Mouse (Mus musculus) neural tube, embryonic 14.5 days (tissue): ENCODE measurements at regions not wholly inside any gene's neighbourhood (a gene's known extent, or its start where the extent isn't known, plus 50 kb on each side); places are given as distances from the start of the nearest gene placed in this dataset.

ENCODE experiments used
- ATAC-seq: fragments of 200-750 bp; cut with Nextera tagmentation; 2 replicates; pipeline ENCODE4 v1.8.0; 2017; ENCODE audit warnings: low read depth, mild to moderate bottlenecking, moderate TSS enrichment, moderate library complexity
- H3K27ac ChIP-seq: fragments of 300-500 bp; sonication (generic); 2 replicates; pipeline ENCODE4 v1.5.1; 2014; ENCODE audit warnings: low read depth, mild to moderate bottlenecking, control low read depth, low read length, moderate library complexity, mixed read lengths
- H3K27me3 ChIP-seq: fragments of 300-500 bp; sonication (generic); 2 replicates; pipeline ENCODE4 v1.6.1; 2014; ENCODE audit warnings: low read length; ENCODE audit not compliant: control insufficient read depth, insufficient read depth
- H3K36me3 ChIP-seq: fragments of 300-500 bp; sonication (generic); 2 replicates; pipeline ENCODE4 v1.6.1; 2014; ENCODE audit warnings: low read length, mixed read lengths; ENCODE audit not compliant: control insufficient read depth, insufficient read depth
- H3K4me1 ChIP-seq: fragments of 300-500 bp; sonication (generic); 2 replicates; pipeline ENCODE4 v1.6.1; 2014; ENCODE audit warnings: low read length; ENCODE audit not compliant: control insufficient read depth, insufficient read depth
- H3K4me2 ChIP-seq: fragments of 300-500 bp; sonication (generic); 2 replicates; pipeline ENCODE4 v1.6.1; 2014; ENCODE audit warnings: mild to moderate bottlenecking, low read depth, low read length, control low read depth
- H3K4me3 ChIP-seq: fragments of 300-500 bp; sonication (generic); 2 replicates; pipeline ENCODE4 v1.5.1; 2014; ENCODE audit warnings: low read depth, low read length, control low read depth, mixed read lengths
- H3K9ac ChIP-seq: fragments of 300-500 bp; sonication (generic); replicated peaks from 2 replicates; pipeline ENCODE4 v1.6.1; 2014; ENCODE audit warnings: low read depth, mild to moderate bottlenecking, control low read depth, low read length, mixed read lengths
- H3K9me3 ChIP-seq: fragments of 300-500 bp; sonication (generic); 2 replicates; pipeline ENCODE4 v1.6.1; 2016; ENCODE audit warnings: low read length; ENCODE audit not compliant: control insufficient read depth
- WGBS: fragments of 180-500 bp; shearing (Covaris S2); extraction: QIAGEN DNeasy Blood & Tissue Kit; methylation state at CpG from one replicate; pipeline ENCODE4 v1.1.7; 2014; 5-methylcytosine and 5-hydroxymethylcytosine counted together

DNA sequence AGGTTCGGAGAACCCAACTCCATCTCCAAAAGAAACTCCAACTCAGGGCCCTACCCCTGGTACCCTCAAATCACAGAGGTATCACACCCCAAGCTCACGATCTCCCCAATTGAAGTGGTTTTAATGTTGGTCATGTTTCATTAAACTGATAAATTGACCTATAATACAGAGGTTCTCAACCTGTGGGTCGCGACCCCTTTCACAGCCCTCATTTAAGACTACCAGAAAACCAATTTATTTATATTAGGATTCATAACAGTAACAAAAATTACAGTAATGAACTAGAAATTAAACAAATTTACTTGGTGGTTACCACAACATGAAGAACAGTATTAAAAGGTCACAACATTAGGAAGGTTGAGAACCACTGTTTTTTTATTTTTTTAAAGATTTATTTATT is 67.4 kb upstream of the Rad23b start:
- no peaks in the 10 kb centered on the region for H3K27me3 ChIP-seq
- no peaks in the 10 kb centered on the region for H3K36me3 ChIP-seq
- no peak overlapping the region for H3K27ac ChIP-seq
- H3K9ac ChIP-seq: no peak overlapping the region
- H3K4me2 ChIP-seq: no peak overlapping the region
- no peak overlapping the region for H3K4me3 ChIP-seq
- no peaks in the 10 kb centered on the region for H3K9me3 ChIP-seq
- H3K4me1 ChIP-seq: no peaks in the 10 kb centered on the region
- WGBS: 94% methylated on average over 4 of the region's 4 CpGs
- ATAC-seq: no peak

DNA sequence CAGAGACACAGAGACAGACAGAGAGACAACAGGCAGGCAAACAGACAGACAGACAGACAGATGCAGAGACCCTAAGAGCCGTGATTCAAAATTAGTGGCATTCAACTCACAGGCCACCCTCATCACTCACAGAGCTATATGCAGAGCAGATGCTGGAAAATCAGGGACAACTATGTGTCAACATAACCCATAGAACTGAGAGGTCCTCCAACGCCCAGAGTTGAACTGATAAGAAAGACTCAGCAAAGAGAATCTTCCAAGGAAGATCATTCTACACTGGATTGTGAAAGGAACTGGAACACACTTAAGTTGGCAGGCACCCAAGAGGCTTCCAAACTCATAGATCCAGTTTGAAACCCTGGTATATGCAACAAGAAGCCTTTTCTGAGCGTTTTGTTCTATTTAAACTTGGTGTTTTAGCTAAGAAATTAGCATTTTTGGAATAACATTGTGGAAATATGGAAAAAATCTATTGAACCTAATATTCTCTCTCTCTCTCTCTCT is 65.1 kb upstream of the Rad23b start:
- Histone ChIP-seq H3K4me3 (no peak overlapping the region), H3K27ac (no peak overlapping the region), H3K9ac (no peak overlapping the region), H3K27me3 (no peaks in the 10 kb centered on the region), H3K4me2 (no peak overlapping the region), H3K36me3 (no peaks in the 10 kb centered on the region), H3K9me3 (no peaks in the 10 kb centered on the region), H3K4me1 (no peaks in the 10 kb centered on the region)
- no peak for ATAC-seq
- 76% methylated on average over 3 of the region's 3 CpGs for WGBS

DNA sequence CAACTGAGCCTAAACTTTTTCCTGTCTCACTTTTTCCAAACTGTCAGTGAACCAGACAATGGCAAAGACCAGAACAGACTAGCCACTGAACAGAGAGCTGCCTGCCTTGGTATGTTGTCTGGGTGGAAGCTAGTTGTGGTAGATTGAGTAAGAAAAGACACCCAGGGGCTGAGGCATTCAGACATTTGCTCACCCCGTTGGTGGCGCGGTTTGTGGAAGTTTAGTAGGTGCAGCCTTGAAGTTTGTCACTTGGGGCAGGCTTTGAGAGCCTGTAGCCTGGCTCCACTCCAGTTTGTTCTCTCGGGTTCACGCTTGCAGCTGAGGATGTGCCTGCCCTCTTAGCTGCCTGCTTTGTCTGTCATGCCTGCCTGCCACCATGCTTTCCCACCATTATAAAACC is 64.2 kb upstream of the Rad23b start:
- WGBS: 44% methylated on average over 5 of the region's 5 CpGs
- no peak for ATAC-seq
- H3K4me2 ChIP-seq: no peak overlapping the region

DNA sequence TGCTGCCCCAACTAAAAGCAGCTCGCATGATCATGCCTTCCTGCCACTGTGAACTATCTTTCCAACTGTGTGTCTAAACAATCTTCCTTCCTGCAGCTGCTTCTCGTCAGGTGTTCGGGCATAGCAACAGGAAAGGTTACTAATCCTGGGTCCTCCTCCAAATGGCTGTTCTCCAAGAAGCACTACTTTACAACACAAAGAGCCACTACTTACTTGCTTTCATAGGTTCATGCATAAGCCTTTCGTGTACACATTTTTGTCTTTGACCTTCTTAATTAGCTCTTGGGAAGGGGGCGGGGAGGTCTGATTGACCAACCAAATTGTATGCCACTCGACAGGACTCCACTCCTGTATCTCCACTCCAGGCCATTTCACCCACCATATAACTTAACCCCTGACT is 61.4 kb upstream of the Rad23b start:
- no peaks in the 10 kb centered on the region for H3K36me3 ChIP-seq
- H3K4me2 ChIP-seq: no peak overlapping the region
- H3K27me3 ChIP-seq: no peaks in the 10 kb centered on the region
- H3K4me3 ChIP-seq: no peak overlapping the region
- H3K9me3 ChIP-seq: no peaks in the 10 kb centered on the region
- no peak overlapping the region for H3K9ac ChIP-seq
- peaks cover 3% of the 10 kb centered on the region; the same call in 1 of the 2 replicates for H3K4me1 ChIP-seq
- no peak for ATAC-seq
- WGBS: 75% methylated on average over 6 of the region's 6 CpGs
- no peak overlapping the region for H3K27ac ChIP-seq

More for the DNA sequence above, 64.2 kb upstream of the Rad23b start:
- no peaks in the 10 kb centered on the region for H3K36me3 ChIP-seq
- no peak overlapping the region for H3K4me3 ChIP-seq
- no peaks in the 10 kb centered on the region for H3K4me1 ChIP-seq
- H3K27ac ChIP-seq: no peak overlapping the region
- no peak overlapping the region for H3K9ac ChIP-seq
- no peaks in the 10 kb centered on the region for H3K9me3 ChIP-seq
- H3K27me3 ChIP-seq: no peaks in the 10 kb centered on the region

DNA sequence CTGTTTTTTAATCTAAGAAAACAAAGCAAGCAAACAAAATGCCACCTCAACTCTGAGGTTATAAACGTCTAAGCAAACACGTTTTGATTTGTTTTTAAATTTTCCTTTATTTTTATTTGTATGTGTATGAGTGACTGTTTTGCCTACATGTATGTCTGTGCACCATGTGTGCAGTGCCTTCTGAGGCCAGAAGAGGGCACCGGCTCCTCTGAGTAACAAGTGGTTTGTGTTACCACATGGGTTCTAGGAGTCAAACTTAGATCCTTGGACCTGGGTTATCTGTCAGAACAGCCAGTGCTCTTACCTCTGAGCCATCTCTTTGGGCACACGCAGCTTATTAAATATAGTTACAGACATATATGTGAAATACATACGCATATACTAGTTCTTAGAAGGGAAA is 57.6 kb upstream of the Rad23b start:
- Histone ChIP-seq H3K9ac (no peak overlapping the region), H3K4me1 (peaks cover 7% of the 10 kb centered on the region), H3K36me3 (no peaks in the 10 kb centered on the region), H3K4me2 (no peak overlapping the region), H3K27me3 (no peaks in the 10 kb centered on the region), H3K9me3 (no peaks in the 10 kb centered on the region), H3K4me3 (no peak overlapping the region), H3K27ac (no peak overlapping the region)
- no peak for ATAC-seq
- WGBS: 94% methylated on average over 5 of the region's 5 CpGs

DNA sequence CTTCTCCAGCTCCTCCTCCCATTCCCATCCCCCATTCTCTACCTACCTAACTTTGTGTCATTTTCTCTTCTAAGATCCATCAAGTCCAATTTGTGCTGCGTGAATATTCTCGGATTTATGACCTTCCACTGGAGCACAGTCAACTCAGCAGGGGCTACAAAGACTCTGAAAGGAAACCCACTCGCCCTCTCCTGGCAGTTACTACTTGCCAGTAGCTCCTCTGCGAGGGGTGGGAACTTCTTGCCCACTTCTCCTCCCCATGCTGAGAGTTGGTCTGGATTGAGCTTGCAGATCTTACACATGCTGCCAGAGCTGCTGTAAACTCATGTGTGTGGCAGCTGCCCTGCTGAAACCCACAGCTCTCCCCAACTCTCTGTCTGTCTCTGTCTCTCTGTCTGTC is 57.1 kb upstream of the Rad23b start:
- Histone ChIP-seq H3K27me3 (no peaks in the 10 kb centered on the region), H3K4me2 (no peak overlapping the region), H3K4me3 (no peak overlapping the region), H3K4me1 (peaks cover 7% of the 10 kb centered on the region), H3K36me3 (no peaks in the 10 kb centered on the region), H3K9ac (no peak overlapping the region), H3K9me3 (no peaks in the 10 kb centered on the region), H3K27ac (no peak overlapping the region)
- WGBS: 19% methylated on average over 4 of the region's 4 CpGs
- ATAC-seq: no peak

DNA sequence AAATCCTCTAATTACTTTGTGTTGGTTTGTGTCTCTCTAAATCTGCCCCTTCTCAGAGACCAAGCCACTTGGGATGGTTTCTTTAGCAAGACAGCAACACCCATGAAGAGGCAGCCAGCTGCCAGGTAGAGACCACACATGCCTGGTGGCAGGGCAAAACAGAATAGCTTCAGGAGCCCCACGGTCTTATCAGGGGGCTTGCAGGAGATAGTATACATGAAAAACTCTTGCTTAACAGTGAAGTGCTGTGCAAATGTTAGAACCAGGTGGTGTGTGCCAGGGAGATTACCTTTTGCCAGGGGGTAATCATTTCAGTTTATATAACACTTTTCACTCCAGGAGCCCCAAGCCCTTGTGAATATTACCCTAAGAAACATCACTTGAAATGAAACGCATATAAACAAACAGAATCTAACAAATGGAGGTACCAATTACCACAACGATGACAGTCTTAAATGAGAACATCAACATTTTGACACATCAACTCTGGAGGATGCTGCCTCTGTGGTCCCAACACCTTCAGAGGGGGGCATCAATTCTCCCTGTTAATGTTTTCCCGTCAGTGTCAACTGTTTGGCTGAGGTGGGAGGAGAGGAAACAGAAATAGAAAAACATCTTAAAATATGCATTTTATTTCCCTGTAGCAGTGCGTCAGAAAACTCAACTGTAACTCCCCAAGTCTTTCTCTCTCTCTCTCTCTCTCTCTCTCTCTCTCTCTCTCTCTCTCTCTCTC is 56.3 kb upstream of the Rad23b start:
- ATAC-seq: no peak
- no peak overlapping the region for H3K4me3 ChIP-seq
- H3K27me3 ChIP-seq: no peaks in the 10 kb centered on the region
- no peaks in the 10 kb centered on the region for H3K9me3 ChIP-seq
- H3K36me3 ChIP-seq: no peaks in the 10 kb centered on the region
- H3K27ac ChIP-seq: peak overlapping the region; percentile 90; the same call in 1 of the 2 replicates
- peaks cover 7% of the 10 kb centered on the region for H3K4me1 ChIP-seq
- 10% methylated on average over 5 of the region's 5 CpGs for WGBS
- H3K4me2 ChIP-seq: peak overlapping the region; percentile 50; the same call in 1 of the 2 replicates
- no peak overlapping the region; the same call in 1 of the 2 replicates for H3K9ac ChIP-seq

DNA sequence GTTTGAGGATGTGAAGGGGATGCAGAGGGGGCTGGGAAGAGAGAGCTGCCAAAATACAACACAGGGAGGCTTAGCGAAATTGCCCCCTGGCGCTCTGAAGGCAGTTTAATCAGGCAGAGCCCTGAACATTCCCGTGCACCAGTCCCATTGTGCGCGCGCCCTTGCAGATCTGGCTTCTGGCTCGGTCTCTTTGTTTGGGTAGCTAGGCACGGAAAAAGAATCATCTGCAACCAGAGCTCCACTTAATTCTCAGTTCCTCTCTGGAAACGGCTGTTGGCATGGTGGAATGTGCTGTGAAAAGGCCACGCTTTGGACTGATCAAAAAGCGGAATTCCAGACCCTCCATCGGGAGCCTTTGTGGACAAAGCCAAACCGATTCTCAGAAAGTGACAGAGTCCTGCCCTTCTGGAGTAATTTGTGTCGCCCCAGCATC is 55.6 kb upstream of the Rad23b start:
- H3K4me1 ChIP-seq: peaks cover 7% of the 10 kb centered on the region
- H3K36me3 ChIP-seq: no peaks in the 10 kb centered on the region
- ATAC-seq: peak; percentile 93
- peak overlapping the region; percentile 50 for H3K4me2 ChIP-seq
- peak overlapping the region; percentile 51 for H3K9ac ChIP-seq
- H3K27ac ChIP-seq: peak overlapping the region; percentile 90
- no peaks in the 10 kb centered on the region for H3K27me3 ChIP-seq
- WGBS: under 1% methylated on average over 14 of the region's 14 CpGs
- H3K4me3 ChIP-seq: peak overlapping the region; percentile 26
- no peaks in the 10 kb centered on the region for H3K9me3 ChIP-seq

DNA sequence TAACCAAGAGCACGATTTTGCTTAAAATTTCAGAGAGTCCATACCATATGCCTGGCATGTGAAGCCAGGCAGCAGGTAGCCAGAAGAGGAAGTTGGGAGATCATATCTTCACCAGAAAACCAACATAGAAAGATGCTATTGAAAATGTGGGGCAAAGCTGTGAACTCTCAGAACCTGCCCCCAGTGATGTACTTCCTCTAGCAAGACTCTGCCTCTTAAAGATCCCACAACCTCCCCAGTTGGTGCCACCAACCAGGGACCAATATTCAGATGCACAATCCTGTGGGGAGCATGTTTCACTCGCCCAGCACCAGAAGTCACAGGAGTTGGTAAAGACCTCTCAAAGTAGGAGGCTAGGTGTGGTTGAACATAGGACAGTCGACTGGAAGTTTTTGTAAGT is 52.0 kb upstream of the Rad23b start:
- H3K4me1 ChIP-seq: peaks cover 4% of the 10 kb centered on the region
- H3K4me3 ChIP-seq: no peak overlapping the region
- no peak for ATAC-seq
- no peak overlapping the region for H3K27ac ChIP-seq
- H3K9me3 ChIP-seq: no peaks in the 10 kb centered on the region
- no peak overlapping the region for H3K9ac ChIP-seq
- 94% methylated on average over 3 of the region's 3 CpGs for WGBS
- no peaks in the 10 kb centered on the region for H3K27me3 ChIP-seq
- no peak overlapping the region for H3K4me2 ChIP-seq
- no peaks in the 10 kb centered on the region for H3K36me3 ChIP-seq
